Mouse (Mus musculus) hindbrain, embryonic 13.5 days (tissue): ENCODE data around the gene Ucma. TPM values are rescaled to one million over a fixed set of nuclear protein-coding genes. Genes with fewer than 3 reads are reported as not detected.

Experiments used
- ATAC-seq: fragments of 200-750 bp; cut with Nextera tagmentation; 2 replicates; pipeline ENCODE4 v1.8.0; 2017; ENCODE audit warnings: moderate TSS enrichment; ENCODE audit not compliant: low FRiP score
- H3K27ac ChIP-seq: fragments of 300-500 bp; sonication (generic); 2 replicates; pipeline ENCODE4 v1.5.1; 2015; ENCODE audit warnings: inconsistent platforms, mild to moderate bottlenecking, moderate library complexity
- H3K27me3 ChIP-seq: fragments of 300-500 bp; sonication (generic); 2 replicates; pipeline ENCODE4 v1.6.1; 2015; ENCODE audit warnings: mild to moderate bottlenecking, inconsistent platforms
- H3K36me3 ChIP-seq: fragments of 300-500 bp; sonication (generic); 2 replicates; pipeline ENCODE4 v1.6.1; 2015; ENCODE audit warnings: mild to moderate bottlenecking, inconsistent platforms
- H3K4me1 ChIP-seq: fragments of 300-500 bp; sonication (generic); replicated peaks from 2 replicates; pipeline ENCODE4 v1.6.1; 2015; ENCODE audit warnings: inconsistent platforms
- H3K4me2 ChIP-seq: fragments of 300-500 bp; sonication (generic); 2 replicates; pipeline ENCODE4 v1.6.1; 2015; ENCODE audit warnings: inconsistent platforms, mild to moderate bottlenecking, moderate library complexity
- H3K4me3 ChIP-seq: fragments of 300-500 bp; sonication (generic); 2 replicates; pipeline ENCODE4 v1.5.1; 2015; ENCODE audit warnings: mild to moderate bottlenecking, inconsistent platforms
- H3K9ac ChIP-seq: fragments of 300-500 bp; sonication (generic); 2 replicates; pipeline ENCODE4 v1.6.1; 2015; ENCODE audit warnings: mild to moderate bottlenecking, inconsistent platforms
- H3K9me3 ChIP-seq: fragments of 300-500 bp; sonication (generic); 2 replicates; pipeline ENCODE4 v1.6.1; 2016; ENCODE audit warnings: inconsistent platforms
- WGBS: fragments of 180-500 bp; shearing (Covaris S2); methylation state at CpG from one replicate; pipeline ENCODE4 v1.1.7; 2015; 5-methylcytosine and 5-hydroxymethylcytosine counted together
- polyA plus RNA-seq: library from polyadenylated mRNA; unstranded; fragments of >200 nt; fragmentation: Nextera tagmentation; extraction: Ambion mirVana; gene quantifications from 2 replicates; pipeline ENCODE4 v1.2.1, GENCODE M21; 2015

The Ucma gene
- polyA plus RNA-seq, 1 experiment from 2014 or later, result 0.55 TPM

GRCm38 (mm10) chr2:4983987-4984386 lies 8.1 kb downstream of the Ucma start:
- H3K4me1 ChIP-seq, result no peaks in the 10 kb centered on the region
- no peak overlapping the region for H3K4me2 ChIP-seq
- no peaks in the 10 kb centered on the region for H3K9me3 ChIP-seq
- no peaks in the 10 kb centered on the region for H3K36me3 ChIP-seq
- no peak overlapping the region for H3K9ac ChIP-seq
- H3K27me3 ChIP-seq, result no peaks in the 10 kb centered on the region
- ATAC-seq, result no peak
- 38% methylated on average over 5 of the region's 5 CpGs for WGBS
- H3K4me3 ChIP-seq, result no peak overlapping the region
- no peak overlapping the region for H3K27ac ChIP-seq

GRCm38 (mm10) chr2:4985000-4985399 lies 9.1 kb downstream of the Ucma start:
- Histone ChIP-seq H3K9me3 (no peaks in the 10 kb centered on the region), H3K27ac (no peak overlapping the region), H3K36me3 (no peaks in the 10 kb centered on the region), H3K9ac (no peak overlapping the region), H3K27me3 (no peaks in the 10 kb centered on the region), H3K4me2 (no peak overlapping the region), H3K4me3 (no peak overlapping the region), H3K4me1 (no peaks in the 10 kb centered on the region)
- ATAC-seq, result no peak
- 83% methylated on average over 6 of the region's 6 CpGs for WGBS

GRCm38 (mm10) chr2:4986798-4987197 lies 10.9 kb downstream of the Ucma start:
- Histone ChIP-seq H3K4me3 (no peak overlapping the region), H3K9ac (no peak overlapping the region), H3K27me3 (no peaks in the 10 kb centered on the region), H3K36me3 (no peaks in the 10 kb centered on the region), H3K9me3 (no peaks in the 10 kb centered on the region), H3K27ac (no peak overlapping the region), H3K4me2 (no peak overlapping the region), H3K4me1 (no peaks in the 10 kb centered on the region)
- 91% methylated on average over 4 of the region's 4 CpGs for WGBS
- no peak for ATAC-seq

- Histone ChIP-seq H3K4me1 (no peaks in the 10 kb centered on the region), H3K4me3 (no peak overlapping the region), H3K9ac (no peak overlapping the region), H3K36me3 (peaks cover 2% of the 10 kb centered on the region; the same call in 1 of the 2 replicates), H3K27ac (no peak overlapping the region), H3K9me3 (no peaks in the 10 kb centered on the region), H3K27me3 (no peaks in the 10 kb centered on the region), H3K4me2 (no peak overlapping the region)
- ATAC-seq, result no peak
- 89% methylated on average over 8 of the region's 8 CpGs for WGBS
Observed at GRCm38 (mm10) chr2:4987388-4988180, 11.7 kb downstream of the Ucma start.

- Histone ChIP-seq H3K27me3 (no peaks in the 10 kb centered on the region), H3K4me1 (no peaks in the 10 kb centered on the region), H3K27ac (no peak overlapping the region), H3K4me3 (no peak overlapping the region), H3K36me3 (peaks cover 4% of the 10 kb centered on the region; the same call in 1 of the 2 replicates), H3K9me3 (no peaks in the 10 kb centered on the region), H3K4me2 (no peak overlapping the region), H3K9ac (no peak overlapping the region)
- 81% methylated on average over 11 of the region's 11 CpGs for WGBS
- ATAC-seq, result no peak
Observed at GRCm38 (mm10) chr2:4988826-4989424, 13.0 kb downstream of the Ucma start.

GRCm38 (mm10) chr2:4993584-4993983 lies 17.7 kb downstream of the Ucma start:
- no peak overlapping the region for H3K27ac ChIP-seq
- 88% methylated on average over 11 of the region's 11 CpGs for WGBS
- no peaks in the 10 kb centered on the region for H3K4me1 ChIP-seq
- no peaks in the 10 kb centered on the region for H3K27me3 ChIP-seq
- H3K36me3 ChIP-seq, result peaks cover 8% of the 10 kb centered on the region; the same call in 1 of the 2 replicates
- no peak overlapping the region for H3K4me3 ChIP-seq
- no peak for ATAC-seq
- H3K9ac ChIP-seq, result no peak overlapping the region
- H3K9me3 ChIP-seq, result no peaks in the 10 kb centered on the region
- no peak overlapping the region for H3K4me2 ChIP-seq

- Histone ChIP-seq H3K27me3 (no peaks in the 10 kb centered on the region), H3K27ac (no peak overlapping the region), H3K9me3 (no peaks in the 10 kb centered on the region), H3K4me3 (no peak overlapping the region), H3K4me1 (no peaks in the 10 kb centered on the region), H3K4me2 (no peak overlapping the region), H3K9ac (no peak overlapping the region), H3K36me3 (peaks cover 8% of the 10 kb centered on the region; the same call in 1 of the 2 replicates)
- no peak for ATAC-seq
- WGBS, result 95% methylated on average over 4 of the region's 4 CpGs
Observed at GRCm38 (mm10) chr2:4994436-4994835, 18.5 kb downstream of the Ucma start.

GRCm38 (mm10) chr2:4995646-4996045 lies 19.7 kb downstream of the Ucma start:
- 96% methylated on average over 11 of the region's 11 CpGs for WGBS
- H3K9ac ChIP-seq, result no peak overlapping the region
- H3K27ac ChIP-seq, result no peak overlapping the region
- H3K27me3 ChIP-seq, result no peaks in the 10 kb centered on the region
- ATAC-seq, result no peak
- H3K4me3 ChIP-seq, result no peak overlapping the region
- no peaks in the 10 kb centered on the region for H3K9me3 ChIP-seq
- H3K4me1 ChIP-seq, result no peaks in the 10 kb centered on the region
- H3K36me3 ChIP-seq, result peaks cover 11% of the 10 kb centered on the region; the same call in 1 of the 2 replicates
- no peak overlapping the region for H3K4me2 ChIP-seq

GRCm38 (mm10) chr2:4996421-4996824 lies 20.5 kb downstream of the Ucma start:
- no peak overlapping the region for H3K4me2 ChIP-seq
- H3K27me3 ChIP-seq, result no peaks in the 10 kb centered on the region
- H3K4me3 ChIP-seq, result no peak overlapping the region
- H3K9me3 ChIP-seq, result no peaks in the 10 kb centered on the region
- no peaks in the 10 kb centered on the region for H3K4me1 ChIP-seq
- no peak for ATAC-seq
- no peak overlapping the region for H3K9ac ChIP-seq
- 93% methylated on average over 6 of the region's 6 CpGs for WGBS
- H3K36me3 ChIP-seq, result peaks cover 16% of the 10 kb centered on the region; the same call in 1 of the 2 replicates
- no peak overlapping the region for H3K27ac ChIP-seq

- Histone ChIP-seq H3K9ac (no peak overlapping the region), H3K27me3 (no peaks in the 10 kb centered on the region), H3K9me3 (no peaks in the 10 kb centered on the region), H3K4me1 (no peaks in the 10 kb centered on the region), H3K4me2 (no peak overlapping the region), H3K36me3 (0 out of 2 replicates have a peak, but pooled peaks cover 12% of the 10 kb centered on the region), H3K27ac (no peak overlapping the region), H3K4me3 (no peak overlapping the region)
- no peak for ATAC-seq
- 87% methylated on average over 3 of the region's 3 CpGs for WGBS
Observed at GRCm38 (mm10) chr2:4998905-4999304, 23.0 kb downstream of the Ucma start.

GRCm38 (mm10) chr2:5001266-5001665 lies 25.3 kb downstream of the Ucma start:
- 95% methylated on average over 6 of the region's 6 CpGs for WGBS
- H3K27ac ChIP-seq, result no peak overlapping the region
- no peak for ATAC-seq

GRCm38 (mm10) chr2:5007107-5007506 lies 31.2 kb downstream of the Ucma start:
- no peak for ATAC-seq
- no peaks in the 10 kb centered on the region for H3K27me3 ChIP-seq
- H3K4me1 ChIP-seq, result peaks cover 9% of the 10 kb centered on the region
- peaks cover 9% of the 10 kb centered on the region; the same call in 1 of the 2 replicates for H3K36me3 ChIP-seq
- no peak overlapping the region for H3K9ac ChIP-seq
- no peaks in the 10 kb centered on the region for H3K9me3 ChIP-seq
- WGBS, result 90% methylated on average over 4 of the region's 4 CpGs
- H3K4me2 ChIP-seq, result no peak overlapping the region
- H3K4me3 ChIP-seq, result no peak overlapping the region
- H3K27ac ChIP-seq, result no peak overlapping the region

More at GRCm38 (mm10) chr2:5001266-5001665, 25.3 kb downstream of the Ucma start:
- no peaks in the 10 kb centered on the region for H3K4me1 ChIP-seq
- no peaks in the 10 kb centered on the region for H3K9me3 ChIP-seq
- H3K27me3 ChIP-seq, result no peaks in the 10 kb centered on the region
- no peak overlapping the region for H3K4me3 ChIP-seq
- no peak overlapping the region for H3K9ac ChIP-seq
- 0 out of 2 replicates have a peak, but pooled peaks cover 12% of the 10 kb centered on the region for H3K36me3 ChIP-seq
- H3K4me2 ChIP-seq, result no peak overlapping the region
